Mouse (Mus musculus) liver, embryonic 14.5 days (tissue): ENCODE measurements at regions not wholly inside any gene's neighbourhood (a gene's known extent, or its start where the extent isn't known, plus 50 kb on each side); places are given as distances from the start of the nearest gene placed in this dataset.
"Not testable (repeated sequence)": the region's sequence is repeated elsewhere in the genome, so short reads cannot be mapped to it uniquely, and the experiment has no call there.

Experiments
- ATAC-seq: fragments of 200-750 bp; cut with Nextera tagmentation; 2 replicates; pipeline ENCODE4 v1.8.0; 2017; ENCODE audit warnings: moderate number of reproducible peaks, mild to moderate bottlenecking, moderate library complexity; ENCODE audit not compliant: insufficient read depth
- DNase-seq, 3 experiments: peaks; one replicate each; pipeline ENCODE4 v3.0.0-alpha.2; 2012 to 2013; ENCODE audit warnings: low read depth in 3 of 3, low spot score in 3 of 3
- H3K27ac ChIP-seq: fragments of 300-500 bp; sonication (generic); 2 replicates; pipeline ENCODE4 v1.5.1; 2014; ENCODE audit warnings: moderate library complexity, mild to moderate bottlenecking, control low read depth, inconsistent platforms
- H3K27me3 ChIP-seq: fragments of 300-500 bp; sonication (generic); 2 replicates; pipeline ENCODE4 v1.6.1; 2014; ENCODE audit warnings: mild to moderate bottlenecking, low read length, moderate library complexity; ENCODE audit not compliant: control insufficient read depth, insufficient read depth
- H3K36me3 ChIP-seq: fragments of 300-500 bp; sonication (generic); replicated peaks from 2 replicates; pipeline ENCODE4 v1.6.1; 2014; ENCODE audit warnings: low read depth; ENCODE audit not compliant: control insufficient read depth, insufficient read depth
- H3K4me1 ChIP-seq, 2 experiments: fragments of 200-500 bp in 1 of 2; fragments of 300-500 bp in 1 of 2; sonication (generic) in 1 of 2; replicated peaks; 2 replicates each; pipeline ENCODE4 v1.6.1; 2012 to 2014; ENCODE audit warnings: antibody characterized with exemption in 1 of 2, inconsistent platforms in 1 of 2, low read length in 1 of 2; ENCODE audit not compliant: control insufficient read depth in 2 of 2, insufficient read depth in 2 of 2
- H3K4me2 ChIP-seq: fragments of 300-500 bp; sonication (generic); 2 replicates; pipeline ENCODE4 v1.6.1; 2014; ENCODE audit warnings: low read depth, mild to moderate bottlenecking, control low read depth, moderate library complexity
- H3K4me3 ChIP-seq, 2 experiments: fragments of 200-500 bp in 1 of 2; fragments of 300-500 bp in 1 of 2; sonication (generic) in 1 of 2; 2 replicates each; pipeline ENCODE4 v1.5.1; 2012 to 2014; ENCODE audit warnings: low read depth in 2 of 2, low read length in 2 of 2, mild to moderate bottlenecking in 2 of 2, control low read depth in 1 of 2, inconsistent platforms in 1 of 2, moderate library complexity in 1 of 2; ENCODE audit not compliant: insufficient read depth in 1 of 2
- H3K9ac ChIP-seq: fragments of 300-500 bp; sonication (generic); replicated peaks from 2 replicates; pipeline ENCODE4 v1.6.1; 2014; ENCODE audit warnings: mild to moderate bottlenecking, control low read depth, moderate library complexity
- H3K9me3 ChIP-seq: fragments of 300-500 bp; sonication (generic); 2 replicates; pipeline ENCODE4 v1.6.1; 2016; ENCODE audit warnings: low read length, mixed read lengths; ENCODE audit not compliant: control insufficient read depth
- CTCF ChIP-seq: IDR thresholded peaks from 2 replicates; pipeline ENCODE4 v1.5.1; 2016; ENCODE audit warnings: antibody characterized with exemption, low read depth, control low read depth
- EP300 ChIP-seq: IDR thresholded peaks from 2 replicates; pipeline ENCODE4 v1.6.1; 2016; ENCODE audit warnings: antibody characterized with exemption, low read depth
- WGBS: fragments of 180-500 bp; shearing (Covaris S2); extraction: QIAGEN DNeasy Blood & Tissue Kit; methylation state at CpG from one replicate; pipeline ENCODE4 v1.1.7; 2014; ENCODE audit not compliant: insufficient replicate concordance; 5-methylcytosine and 5-hydroxymethylcytosine counted together

GRCm38 (mm10) chr6:9820311-9821243 lies 872.3 kb downstream of the Nxph1 start:
- Histone ChIP-seq H3K27me3 (no peaks in the 10 kb centered on the region), H3K27ac (no peak overlapping the region), H3K9me3 (no peaks in the 10 kb centered on the region), H3K9ac (no peak overlapping the region), H3K4me3 (no peak overlapping the region), H3K36me3 (no peaks in the 10 kb centered on the region), H3K4me2 (no peak overlapping the region), H3K4me1 (no peaks in the 10 kb centered on the region)
- TF ChIP-seq CTCF (no peak), EP300 (no peak)
- WGBS: 66% methylated on average over 7 of the region's 7 CpGs
- ATAC-seq (no peak), DNase-seq (no peak)

DNA sequence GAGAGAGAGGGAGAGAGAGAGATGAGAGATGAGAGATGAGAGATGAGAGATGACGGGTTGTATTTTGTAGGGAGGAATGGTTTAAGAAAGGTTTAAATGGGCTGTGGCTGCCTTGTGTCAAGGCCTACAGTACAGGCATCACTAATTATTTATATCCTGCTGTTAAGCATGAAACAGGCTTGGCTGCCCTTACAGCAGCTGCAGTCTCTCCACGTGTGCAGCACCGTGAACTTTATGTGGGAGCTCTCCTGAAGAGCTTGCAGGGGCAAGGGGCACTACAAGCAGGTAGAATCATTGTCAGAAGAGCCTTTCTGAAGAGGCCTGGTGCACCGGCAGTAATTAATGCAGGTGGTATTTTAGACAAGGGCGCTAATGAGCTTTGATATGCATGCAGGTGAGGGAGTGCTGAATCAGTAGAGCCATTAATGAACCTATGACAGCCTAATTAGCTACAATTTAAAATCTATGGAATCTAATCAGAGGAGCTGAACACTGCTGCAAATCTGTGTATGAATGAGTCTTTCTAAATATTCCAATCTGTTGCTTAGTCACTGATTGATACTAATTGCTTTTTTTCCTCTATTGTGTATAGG lies 886.7 kb downstream of the Nxph1 start:
- Histone ChIP-seq H3K27me3 (no peaks in the 10 kb centered on the region), H3K27ac (no peak overlapping the region), H3K4me3 (no peak overlapping the region), H3K9ac (no peak overlapping the region), H3K9me3 (no peaks in the 10 kb centered on the region), H3K36me3 (no peaks in the 10 kb centered on the region), H3K4me2 (no peak overlapping the region), H3K4me1 (no peaks in the 10 kb centered on the region)
- no peak for ATAC-seq
- DNase-seq: no peak
- 38% methylated on average over 5 of the region's 5 CpGs for WGBS
- TF ChIP-seq EP300 (no peak), CTCF (no peak)

GRCm38 (mm10) chr6:9842391-9842790 lies 894.2 kb downstream of the Nxph1 start:
- no peaks in the 10 kb centered on the region for H3K27me3 ChIP-seq
- DNase-seq (no peak), ATAC-seq (no peak)
- H3K9me3 ChIP-seq: no peaks in the 10 kb centered on the region
- no peak overlapping the region for H3K9ac ChIP-seq
- H3K4me3 ChIP-seq: no peak overlapping the region
- H3K36me3 ChIP-seq: no peaks in the 10 kb centered on the region
- H3K4me1 ChIP-seq: no peaks in the 10 kb centered on the region
- no peak overlapping the region for H3K4me2 ChIP-seq
- TF ChIP-seq EP300 (no peak), CTCF (no peak)
- no peak overlapping the region for H3K27ac ChIP-seq
- 81% methylated on average over 2 of the region's 2 CpGs for WGBS

GRCm38 (mm10) chr6:9889853-9890252 lies 941.6 kb downstream of the Nxph1 start:
- H3K4me2 ChIP-seq, H3K27me3 ChIP-seq, H3K4me3 ChIP-seq, H3K4me1 ChIP-seq, H3K9me3 ChIP-seq, H3K27ac ChIP-seq, DNase-seq, H3K9ac ChIP-seq, H3K36me3 ChIP-seq: not testable (repeated sequence)
- peak; percentile 100 for ATAC-seq
- 61% methylated on average over 8 of the region's 8 CpGs for WGBS
